ENCODE assay signal across 8 mouse cellular contexts in the genomic region with DNA sequence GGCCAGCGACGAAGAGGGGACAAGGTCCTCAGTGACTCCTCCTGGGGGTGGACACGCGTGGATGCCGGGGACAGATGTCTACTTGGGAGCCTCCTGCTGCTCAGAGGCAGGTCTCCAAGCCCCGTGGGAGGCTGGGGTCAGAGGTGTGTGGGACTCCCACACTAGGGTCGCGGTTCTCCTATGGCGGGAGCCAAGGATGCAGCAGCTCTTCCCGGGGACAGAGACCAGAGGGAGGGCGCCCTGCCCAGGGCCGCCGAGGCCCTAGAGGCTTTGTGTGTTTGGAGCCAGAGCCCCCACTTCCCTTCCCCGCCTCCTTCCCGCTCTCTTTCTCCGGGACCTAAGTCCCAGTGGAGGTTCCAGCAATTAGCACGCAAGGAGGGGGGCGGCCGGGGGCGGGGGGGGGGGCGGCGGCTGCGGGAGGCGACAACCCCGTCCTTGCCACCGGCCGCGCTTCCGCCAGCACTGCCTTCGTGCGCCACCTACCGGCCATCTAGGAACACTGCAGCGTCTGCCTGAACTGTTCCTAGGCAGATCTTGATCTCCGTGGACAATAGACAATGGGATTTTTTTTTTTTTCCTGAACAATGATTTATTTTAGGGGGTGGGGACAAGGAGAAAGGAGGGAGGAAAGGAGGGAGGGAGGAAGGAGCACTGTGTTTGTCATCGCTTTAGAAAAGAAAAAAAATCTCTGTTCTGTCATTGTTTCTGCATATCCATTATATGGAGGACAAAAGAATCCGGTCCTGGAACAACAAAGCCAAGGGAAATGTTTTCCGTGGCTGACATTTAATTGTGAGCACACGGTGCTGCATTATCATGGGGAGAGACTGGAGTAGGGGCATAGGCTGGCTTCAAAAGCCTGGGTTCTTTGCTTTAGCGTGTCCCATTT.
DNase-seq lines count a peak whose midpoint lies in the region; ATAC-seq and TF ChIP-seq lines count a peak whose summit lies in the region.

No protein-coding gene starts in this region.

- peaks cover 12% of the 10 kb centered on the region for H3K27me3 ChIP-seq in forebrain, embryonic 10.5 days (ENCODE audit: poor library complexity, severe bottlenecking)
- no peaks in the 10 kb centered on the region for H3K27me3 ChIP-seq in heart, postnatal 0 days (ENCODE audit: control insufficient read depth, insufficient read depth, low read length)
- no peaks in the 10 kb centered on the region for H3K27me3 ChIP-seq in neural tube, embryonic 13.5 days
- no peaks in the 10 kb centered on the region for H3K27me3 ChIP-seq in stomach, postnatal 0 days (ENCODE audit: control insufficient read depth, insufficient read depth, low read length)

- peak overlapping the region; percentile 54 for H3K9ac ChIP-seq in heart, postnatal 0 days (replicated peaks; ENCODE audit: low read depth, low read length)
- peak overlapping the region; percentile 85 for H3K9ac ChIP-seq in neural tube, embryonic 13.5 days
- H3K9ac ChIP-seq in stomach, postnatal 0 days (ENCODE audit: low read length): peak overlapping the region; percentile 73

- peak overlapping the region; percentile 97 for H3K27ac ChIP-seq in forebrain, embryonic 10.5 days
- H3K27ac ChIP-seq in heart, postnatal 0 days (ENCODE audit: low read depth): peak overlapping the region; percentile 53
- peak overlapping the region; percentile 92 for H3K27ac ChIP-seq in neural tube, embryonic 13.5 days (replicated peaks)
- peak overlapping the region; percentile 56; the same call in 1 of the 2 replicates for H3K27ac ChIP-seq in stomach, postnatal 0 days (replicated peaks)

- TF ChIP-seq EP300 in heart, postnatal 0 days (IDR thresholded peaks at IDR 0.05; ENCODE audit: low read depth): no peak
- TF ChIP-seq EP300 in stomach, postnatal 0 days (optimal IDR thresholded peaks at IDR 0.05): no peak

- H3K36me3 ChIP-seq in forebrain, embryonic 10.5 days (replicated peaks): no peaks in the 10 kb centered on the region
- no peaks in the 10 kb centered on the region for H3K36me3 ChIP-seq in heart, postnatal 0 days (replicated peaks; ENCODE audit: control insufficient read depth, insufficient read depth, low read length)
- no peaks in the 10 kb centered on the region for H3K36me3 ChIP-seq in neural tube, embryonic 13.5 days
- H3K36me3 ChIP-seq in stomach, postnatal 0 days (ENCODE audit: control insufficient read depth, insufficient read depth, low read length): no peaks in the 10 kb centered on the region

- H3K4me1 ChIP-seq in forebrain, embryonic 10.5 days: peaks cover 28% of the 10 kb centered on the region
- peaks cover 6% of the 10 kb centered on the region for H3K4me1 ChIP-seq in heart, postnatal 0 days (ENCODE audit: control insufficient read depth, insufficient read depth)
- peaks cover 26% of the 10 kb centered on the region for H3K4me1 ChIP-seq in neural tube, embryonic 13.5 days (replicated peaks)
- peaks cover 2% of the 10 kb centered on the region for H3K4me1 ChIP-seq in stomach, postnatal 0 days (replicated peaks; ENCODE audit: control insufficient read depth, insufficient read depth)

- TF ChIP-seq CTCF in heart, postnatal 0 days (IDR thresholded peaks at IDR 0.05; ENCODE audit: low read depth): peak; percentile 87
- peak; percentile 85 for TF ChIP-seq CTCF in stomach, postnatal 0 days (IDR thresholded peaks at IDR 0.05; ENCODE audit: low read depth)

- no peaks in the 10 kb centered on the region for H3K9me3 ChIP-seq in forebrain, embryonic 10.5 days
- H3K9me3 ChIP-seq in heart, postnatal 0 days (replicated peaks; ENCODE audit: control insufficient read depth, low read length): no peaks in the 10 kb centered on the region
- H3K9me3 ChIP-seq in neural tube, embryonic 13.5 days: no peaks in the 10 kb centered on the region
- no peaks in the 10 kb centered on the region for H3K9me3 ChIP-seq in stomach, postnatal 0 days (ENCODE audit: control insufficient read depth, low read length)

- ATAC-seq in heart, postnatal 0 days (ENCODE audit: insufficient read depth, low read depth): peak; percentile 80
- peak; percentile 89 for ATAC-seq in neural tube, embryonic 13.5 days (ENCODE audit: low read depth)
- ATAC-seq in stomach, postnatal 0 days (ENCODE audit: low FRiP score, low TSS enrichment): peak; percentile 65

- WGBS in forebrain, embryonic 10.5 days: 5% methylated on average over 35 of the region's 39 CpGs
- 6% methylated on average over 31 of the region's 39 CpGs for WGBS in heart, postnatal 0 days
- WGBS in neural tube, embryonic 13.5 days: 2% methylated on average over 29 of the region's 39 CpGs
- 4% methylated on average over 35 of the region's 39 CpGs for WGBS in stomach, postnatal 0 days

- peak; percentile 58 to 61 for DNase-seq in CD8-positive naive resting alpha-beta T cell, adult 2 months (ENCODE audit: low read depth in 2 of 2, low spot score in 2 of 2)
- DNase-seq in brain, embryonic 18.5 days (ENCODE audit: low read depth, low spot score): peak; percentile 74
- peak; percentile 89 for DNase-seq in forebrain, embryonic 10.5 days (ENCODE audit: extremely low spot score, low spot score)
- peak; percentile 63 for DNase-seq in heart, postnatal 0 days (ENCODE audit: low spot score)
- peak; percentile 74 to 78 for DNase-seq in kidney, postnatal 25 days
- DNase-seq in lung, adult 18-20 months: peak; percentile 67 to 74
- peak; percentile 86 for DNase-seq in stomach, postnatal 0 days (ENCODE audit: low spot score)

- H3K4me3 ChIP-seq in forebrain, embryonic 10.5 days: peak overlapping the region; percentile 57
- peak overlapping the region; percentile 51 for H3K4me3 ChIP-seq in heart, postnatal 0 days (ENCODE audit: low read depth, low read length)
- peak overlapping the region; percentile 44 for H3K4me3 ChIP-seq in neural tube, embryonic 13.5 days
- H3K4me3 ChIP-seq in stomach, postnatal 0 days (ENCODE audit: low read depth, low read length): peak overlapping the region; percentile 46

- H3K4me2 ChIP-seq in heart, postnatal 0 days (ENCODE audit: low read depth, low read length): peak overlapping the region; percentile 76
- peak overlapping the region; percentile 78 for H3K4me2 ChIP-seq in neural tube, embryonic 13.5 days
- peak overlapping the region; percentile 80 for H3K4me2 ChIP-seq in stomach, postnatal 0 days (replicated peaks; ENCODE audit: low read depth)

Comparison
In these comparisons a context has a peak if more than half of its experiments do, and no peak if none do; other contexts are left out.
1. Peak in every context shown above with its lines: DNase-seq, ATAC-seq, H3K4me3 ChIP-seq and H3K27ac ChIP-seq.